Mouse (Mus musculus) spleen, adult 2 months (tissue): ENCODE data around the gene Rpl12.

Experiments used
- CTCF ChIP-seq: fragments of 200-500 bp; IDR thresholded peaks from 2 replicates; pipeline ENCODE4 v1.5.1; 2011; ENCODE audit warnings: mild to moderate bottlenecking, inconsistent platforms; ENCODE audit not compliant: insufficient read depth, insufficient read length, insufficient replicate concordance; ENCODE audit errors: extremely low read depth
- POLR2A ChIP-seq: fragments of 200-500 bp; IDR thresholded peaks from 2 replicates; pipeline ENCODE4 v1.6.1; 2011; ENCODE audit warnings: low read depth, low read length, inconsistent platforms

GRCm38 (mm10) chr2:32997081-32997480 lies 35.7 kb downstream of the Rpl12 start:
- TF ChIP-seq POLR2A (no peak), CTCF (no peak)
